Mouse (Mus musculus) lung, postnatal 4 days (tissue): ENCODE data around the gene Cidec.

Experiments
- DNase-seq, 2 experiments: peaks; one replicate each; pipeline ENCODE4 v3.0.0; 2021

The Cidec gene

DNA sequence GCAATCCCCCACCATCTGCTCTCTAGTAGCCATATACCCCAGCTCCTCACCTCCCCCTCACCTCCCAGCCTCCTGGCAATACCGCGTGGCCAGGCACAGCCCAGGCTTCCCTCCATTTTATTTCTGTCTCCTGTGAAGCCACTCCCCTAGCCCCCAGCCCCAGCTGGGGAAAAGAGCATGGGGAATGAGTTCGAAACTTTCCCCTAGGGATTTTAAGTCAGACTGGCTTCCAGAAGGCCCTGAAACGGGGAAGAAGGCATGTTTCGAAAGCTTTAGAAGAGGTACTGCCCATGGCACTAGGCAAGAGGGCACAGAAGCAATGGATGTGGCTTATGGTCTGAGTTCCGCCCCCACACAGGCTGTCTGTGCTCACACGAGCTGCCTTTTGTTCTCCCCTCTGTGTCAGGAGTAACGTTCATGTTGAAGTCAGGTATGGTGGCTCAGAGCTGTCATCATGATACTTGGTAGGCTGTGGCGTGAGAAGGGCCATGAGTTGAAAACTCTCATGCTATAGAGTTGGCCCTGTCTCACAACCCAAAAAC, at the start of gene Cidec:
Cidec (minus strand) TSS at position 97 of the 542 bp plus-strand sequence.
- peak in 1 of 2 experiments; percentile 40 for DNase-seq

DNA sequence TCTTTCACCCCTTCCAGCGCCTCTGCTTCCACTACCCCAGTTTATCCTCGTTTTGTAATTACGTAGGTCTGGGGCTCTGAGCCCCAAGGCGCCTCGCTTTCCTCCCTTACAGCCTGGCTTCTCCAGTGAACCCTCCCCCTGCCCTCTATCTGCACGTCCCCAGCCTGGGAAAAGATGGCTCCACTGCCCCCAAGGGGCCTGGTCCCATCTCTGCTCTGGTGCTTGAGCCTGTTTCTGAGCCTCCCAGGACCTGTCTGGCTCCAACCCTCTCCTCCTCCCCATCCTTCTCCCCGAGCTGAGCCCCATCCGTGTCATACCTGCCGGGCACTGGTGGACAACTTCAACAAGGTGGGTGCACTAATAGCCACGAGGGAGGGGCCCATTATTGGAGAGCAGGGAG, 48.2 kb upstream of the Cidec start:
- DNase-seq: peak; percentile 36 to 37

DNA sequence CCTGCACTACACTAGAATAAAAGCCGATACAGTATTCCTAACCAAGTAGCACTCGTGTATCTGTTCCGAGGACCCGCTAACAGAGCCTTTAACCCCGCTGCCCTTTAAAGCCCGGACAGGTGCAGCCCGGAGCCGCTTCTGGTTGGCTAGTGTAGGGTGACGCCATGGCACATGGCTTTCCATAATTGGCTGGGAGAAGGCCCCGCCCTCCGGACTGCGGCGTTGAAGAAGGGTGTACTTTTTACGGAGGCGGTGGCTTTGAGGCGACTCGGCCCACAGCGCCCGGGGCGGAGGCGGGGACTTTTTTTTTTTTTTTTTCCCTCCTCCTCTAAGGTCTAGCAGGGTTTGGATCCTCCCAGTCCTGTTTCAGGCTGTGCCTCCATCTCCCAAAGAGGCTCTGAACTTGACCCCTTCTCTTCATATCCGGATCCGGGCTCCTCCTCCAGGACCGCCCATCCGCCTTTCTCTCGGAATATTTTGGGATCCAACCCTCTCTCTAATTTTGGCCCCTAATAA, 47.6 kb upstream of the Cidec start, which contains the start of gene Creld1:
Creld1 (plus strand) TSS at position 198 of the 516 bp plus-strand sequence.
- peak; percentile 94 to 96 for DNase-seq

DNA sequence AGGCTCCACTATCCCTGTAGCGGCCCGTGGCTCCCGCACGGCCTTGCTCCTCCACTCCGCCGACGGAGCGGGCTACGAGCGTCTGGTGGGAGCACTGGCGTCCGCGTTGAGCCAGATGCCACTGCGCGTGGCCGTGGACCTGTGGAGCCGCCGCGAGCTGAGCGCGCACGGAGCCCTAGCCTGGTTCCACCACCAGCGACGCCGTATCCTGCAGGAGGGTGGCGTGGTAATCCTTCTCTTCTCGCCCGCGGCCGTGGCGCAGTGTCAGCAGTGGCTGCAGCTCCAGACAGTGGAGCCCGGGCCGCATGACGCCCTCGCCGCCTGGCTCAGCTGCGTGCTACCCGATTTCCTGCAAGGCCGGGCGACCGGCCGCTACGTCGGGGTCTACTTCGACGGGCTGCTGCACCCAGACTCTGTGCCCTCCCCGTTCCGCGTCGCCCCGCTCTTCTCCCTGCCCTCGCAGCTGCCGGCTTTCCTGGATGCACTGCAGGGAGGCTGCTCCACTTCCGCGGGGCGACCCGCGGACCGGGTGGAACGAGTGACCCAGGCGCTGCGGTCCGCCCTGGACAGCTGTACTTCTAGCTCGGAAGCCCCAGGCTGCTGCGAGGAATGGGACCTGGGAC, 47.0 kb upstream of the Cidec start:
- peak; percentile 40 to 53 for DNase-seq

DNA sequence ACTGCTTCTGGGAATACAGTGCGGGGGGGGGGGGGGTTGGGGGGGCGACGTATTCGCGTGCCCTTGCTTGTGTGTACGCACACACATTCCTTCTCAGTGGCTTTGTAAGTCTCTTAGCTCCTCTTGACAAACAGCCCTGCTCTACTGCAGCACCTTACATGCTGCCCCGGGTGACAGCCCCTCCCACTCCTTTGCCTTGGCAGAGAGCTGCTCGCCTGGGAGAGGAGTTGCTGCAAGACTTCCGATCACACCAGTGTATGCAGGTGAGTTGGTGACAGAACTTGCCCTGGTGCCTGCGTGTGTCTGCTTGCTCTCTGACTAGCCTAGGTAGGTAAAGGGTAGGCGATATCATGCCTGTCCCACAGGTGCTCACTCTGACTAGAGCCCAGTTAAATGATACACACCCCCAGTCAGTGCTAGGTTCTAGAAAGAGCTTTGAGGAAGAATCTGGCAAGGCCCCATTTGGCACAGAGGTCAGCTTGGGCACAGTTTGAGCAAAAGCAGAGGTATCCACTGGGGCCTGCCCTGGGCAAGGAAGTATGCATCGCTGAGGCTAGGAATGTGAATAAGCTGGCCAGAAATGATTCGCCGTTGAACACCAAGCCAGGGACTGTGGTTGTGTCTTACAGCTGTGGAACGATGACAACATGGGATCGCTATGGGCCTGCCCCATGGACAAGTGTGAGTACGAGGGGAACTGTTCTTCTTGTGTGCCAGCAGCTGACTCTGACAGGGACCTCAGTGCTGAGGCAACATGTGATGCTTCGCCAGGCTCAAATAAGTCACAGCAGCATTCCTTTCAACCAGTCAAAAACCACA, 45.2 kb upstream of the Cidec start:
- DNase-seq: peak; percentile 45 to 78

DNA sequence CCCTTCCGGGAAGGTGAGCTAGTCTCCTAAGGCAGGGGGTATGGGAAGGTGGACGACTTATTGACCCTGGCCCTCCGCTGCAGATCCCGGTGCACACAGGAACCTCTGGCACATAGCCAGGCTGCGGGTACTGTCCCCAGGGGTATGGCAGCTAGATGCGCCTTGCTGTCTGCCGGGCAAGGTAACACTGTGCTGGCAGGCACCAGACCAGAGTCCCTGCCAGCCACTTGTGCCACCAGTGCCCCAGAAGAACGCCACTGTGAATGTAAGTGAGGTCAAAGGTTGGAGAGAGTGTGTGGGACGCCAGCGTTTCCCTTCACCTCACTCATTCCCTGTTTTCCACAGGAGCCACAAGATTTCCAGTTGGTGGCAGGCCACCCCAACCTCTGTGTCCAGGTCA, 43.3 kb upstream of the Cidec start:
- no peak for DNase-seq

DNA sequence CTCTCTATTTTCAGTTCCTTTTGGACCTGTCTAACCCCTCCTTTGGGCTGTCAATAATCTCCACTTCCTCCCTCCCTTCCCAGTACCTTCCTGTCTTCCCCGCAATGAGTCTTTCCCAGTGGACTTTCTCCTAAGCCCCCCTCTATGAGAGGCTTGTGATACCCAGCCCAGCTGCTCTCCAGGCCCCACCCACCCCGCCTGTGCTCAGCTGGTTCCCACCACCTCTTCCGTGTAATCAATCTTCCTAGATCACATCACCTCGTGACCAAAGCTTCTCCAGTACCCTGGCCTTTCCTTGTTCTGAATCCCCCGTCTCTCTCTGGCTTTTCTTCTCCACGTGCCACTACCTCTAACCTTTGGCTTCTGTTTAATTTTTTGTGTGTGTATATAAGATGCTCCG, 41.8 kb upstream of the Cidec start:
- no peak for DNase-seq

DNA sequence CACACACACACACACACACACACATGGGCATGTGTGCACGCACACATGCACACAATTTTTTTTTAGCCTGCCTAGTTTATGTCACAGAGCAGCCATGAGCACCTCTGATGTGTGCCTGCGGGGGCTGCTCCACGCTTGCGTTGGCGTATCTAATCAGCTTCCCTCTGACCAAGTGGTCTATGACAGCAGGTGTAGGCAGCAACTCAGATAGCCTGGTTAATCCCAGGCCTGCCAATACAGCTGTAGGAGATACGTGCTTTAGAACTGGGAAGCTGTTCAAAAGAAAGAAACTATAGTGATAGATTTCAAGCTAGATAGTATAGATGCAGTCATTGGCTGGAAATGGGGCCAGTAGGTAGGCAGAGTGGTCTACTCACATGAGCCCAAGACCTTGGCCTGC, 38.2 kb upstream of the Cidec start:
- no peak for DNase-seq

DNA sequence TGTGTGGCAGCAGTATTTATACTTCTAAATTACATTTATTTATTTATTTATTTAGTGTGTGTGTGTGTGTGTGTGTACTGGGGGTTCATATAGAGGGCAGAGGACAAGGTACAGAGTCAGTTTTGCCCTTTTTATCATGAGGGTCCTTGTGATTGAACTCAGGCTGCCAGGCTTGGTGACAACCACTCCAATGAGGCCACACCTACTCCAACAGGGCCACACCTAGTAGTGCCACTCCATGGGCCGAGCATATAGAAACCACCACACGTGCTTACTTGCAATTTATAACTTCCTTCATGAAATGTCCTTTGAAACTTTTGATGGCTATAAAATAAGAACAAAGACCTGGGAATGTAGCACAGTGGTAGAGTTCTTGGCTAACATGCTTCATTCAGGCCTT, 37.7 kb upstream of the Cidec start:
- DNase-seq: no peak

DNA sequence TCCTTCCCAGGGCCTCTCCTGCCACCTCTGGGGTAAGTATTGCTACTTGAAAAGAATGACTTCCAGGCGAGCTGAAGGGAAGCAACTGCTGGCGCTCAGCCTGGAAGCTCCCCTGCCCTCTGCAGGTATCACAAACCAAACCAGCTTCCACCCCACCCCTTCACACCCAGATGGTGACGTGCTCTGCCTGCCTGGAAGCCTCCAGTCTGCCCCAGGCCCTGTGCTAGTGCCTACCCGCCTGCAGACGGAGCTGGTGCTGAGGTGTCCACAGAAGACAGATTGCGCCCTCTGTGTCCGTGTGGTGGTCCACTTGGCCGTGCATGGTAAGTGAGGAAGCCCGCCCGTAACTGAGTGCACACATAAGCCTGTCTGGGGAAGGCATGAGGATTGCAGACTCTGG, 36.5 kb upstream of the Cidec start:
- no peak for DNase-seq

DNA sequence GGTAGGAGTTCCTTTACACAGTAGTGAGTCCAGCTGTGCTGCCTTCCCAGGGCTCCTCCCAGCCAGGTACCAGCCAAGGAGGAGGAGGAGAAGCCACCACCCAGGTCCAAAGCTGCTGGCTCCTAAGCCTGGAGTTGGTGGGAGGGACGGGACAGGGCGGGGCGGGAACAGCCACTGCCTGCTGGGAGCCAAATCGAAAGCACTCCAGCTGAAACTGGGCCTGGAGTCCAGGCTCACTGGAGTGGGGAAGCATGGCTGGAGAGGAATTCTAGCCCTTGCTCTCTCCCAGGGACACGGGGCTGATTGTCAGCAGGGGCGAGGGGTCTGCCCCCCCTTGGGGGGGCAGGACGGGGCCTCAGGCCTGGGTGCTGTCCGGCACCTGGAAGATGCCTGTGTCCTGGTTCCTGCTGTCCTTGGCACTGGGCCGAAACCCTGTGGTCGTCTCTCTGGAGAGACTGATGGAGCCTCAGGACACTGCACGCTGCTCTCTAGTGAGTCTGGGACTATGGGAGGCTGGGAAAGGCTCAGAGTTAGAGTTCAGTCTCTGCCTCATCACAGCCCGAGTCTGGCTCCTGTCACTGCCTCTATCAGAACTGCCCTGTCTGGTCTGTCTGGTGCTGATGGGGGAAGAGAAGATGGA, 35.9 kb upstream of the Cidec start, which contains the start of gene Il17rc:
Il17rc (plus strand) TSS at position 131 of the 640 bp plus-strand sequence.
- peak; percentile 71 to 80 for DNase-seq

DNA sequence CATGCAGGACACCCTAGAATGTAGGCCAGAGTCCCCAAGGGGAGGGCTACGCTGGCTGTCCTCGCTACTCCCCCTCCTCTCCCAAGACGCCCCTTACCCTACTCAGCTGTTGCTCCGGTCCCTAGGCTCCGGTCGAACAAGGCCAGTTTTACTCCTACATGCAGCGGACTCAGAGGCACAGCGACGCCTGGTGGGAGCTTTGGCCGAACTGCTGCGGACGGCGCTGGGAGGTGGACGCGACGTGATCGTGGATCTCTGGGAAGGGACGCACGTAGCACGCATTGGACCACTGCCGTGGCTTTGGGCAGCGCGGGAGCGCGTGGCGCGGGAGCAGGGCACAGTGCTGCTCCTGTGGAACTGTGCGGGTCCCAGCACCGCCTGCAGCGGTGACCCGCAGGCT, 33.9 kb upstream of the Cidec start:
- peak; percentile 82 to 87 for DNase-seq

DNA sequence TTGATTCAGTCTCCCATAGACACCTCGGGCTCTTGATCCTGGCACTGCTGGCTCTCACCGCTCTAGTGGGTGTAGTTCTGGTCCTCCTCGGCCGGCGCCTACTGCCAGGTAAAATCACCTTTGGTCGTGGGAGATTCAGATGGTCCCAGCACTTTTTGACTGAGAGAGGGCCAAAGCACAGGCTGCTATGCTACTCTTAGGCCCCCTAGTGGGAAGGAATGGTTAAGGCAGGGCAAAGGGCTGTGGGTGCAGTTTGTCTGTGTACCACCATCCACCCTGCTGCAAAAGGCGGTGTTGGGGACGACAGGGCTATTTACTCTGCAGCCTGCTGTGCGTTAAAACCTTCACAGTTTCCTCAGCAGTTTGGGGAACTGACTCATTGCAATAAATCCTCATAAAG, 33.5 kb upstream of the Cidec start:
- peak; percentile 69 to 85 for DNase-seq

DNA sequence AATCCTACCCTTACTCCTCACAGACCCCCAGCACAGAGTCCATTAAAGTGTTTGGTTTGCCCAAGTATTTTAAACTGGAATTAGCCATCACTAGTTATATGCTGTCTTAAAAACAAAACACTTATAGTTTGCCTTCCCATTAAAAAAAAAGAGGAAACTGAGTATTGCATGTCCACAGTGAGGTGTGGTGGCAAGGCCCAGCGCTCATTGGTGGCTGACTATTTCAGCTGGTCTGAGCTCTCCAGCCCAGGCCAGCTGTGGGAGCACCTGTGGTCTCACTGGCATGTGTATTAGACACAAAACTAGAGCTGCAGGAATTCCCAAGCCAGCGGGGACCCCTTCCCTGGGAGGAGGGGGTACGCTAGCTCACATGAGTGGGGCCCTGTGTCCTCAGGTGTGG, 33.0 kb upstream of the Cidec start:
- no peak for DNase-seq

DNA sequence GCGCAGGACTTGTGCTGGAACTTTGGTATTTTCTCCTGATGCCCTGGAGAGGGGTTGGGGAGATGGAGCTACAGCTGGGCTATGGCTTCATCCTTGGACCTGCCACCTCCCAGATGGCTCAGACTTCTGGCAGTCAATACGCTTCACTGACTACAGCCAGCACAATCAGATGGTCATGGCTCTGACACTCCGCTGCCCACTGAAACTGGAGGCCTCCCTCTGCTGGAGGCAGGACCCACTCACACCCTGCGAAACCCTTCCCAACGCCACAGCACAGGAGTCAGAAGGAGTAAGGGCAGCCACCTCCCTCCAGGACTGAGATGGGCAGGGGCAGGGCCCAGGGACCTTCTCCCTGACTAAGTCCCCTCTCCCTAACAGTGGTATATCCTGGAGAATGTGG, 30.0 kb upstream of the Cidec start:
- peak; percentile 21 to 44 for DNase-seq

DNA sequence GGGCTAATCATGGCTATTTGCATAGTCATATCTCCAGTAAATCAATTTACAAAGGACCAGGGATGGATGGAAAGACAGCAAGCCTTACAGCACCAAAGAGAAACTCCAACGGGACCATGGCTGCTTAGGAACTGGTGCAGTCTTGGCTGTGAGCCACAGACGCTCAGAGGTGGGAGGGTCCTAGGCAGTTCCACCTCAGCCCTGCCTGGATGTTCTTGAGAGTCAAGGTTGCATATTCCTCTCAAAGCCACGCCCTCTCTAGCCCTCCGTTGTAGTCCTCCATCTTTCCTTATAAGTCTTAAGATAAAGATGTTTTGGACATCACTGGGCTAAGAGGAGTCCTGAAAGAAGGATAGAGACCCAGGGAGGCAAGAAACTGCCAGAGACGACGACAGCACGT, 28.5 kb upstream of the Cidec start:
- no peak for DNase-seq

DNA sequence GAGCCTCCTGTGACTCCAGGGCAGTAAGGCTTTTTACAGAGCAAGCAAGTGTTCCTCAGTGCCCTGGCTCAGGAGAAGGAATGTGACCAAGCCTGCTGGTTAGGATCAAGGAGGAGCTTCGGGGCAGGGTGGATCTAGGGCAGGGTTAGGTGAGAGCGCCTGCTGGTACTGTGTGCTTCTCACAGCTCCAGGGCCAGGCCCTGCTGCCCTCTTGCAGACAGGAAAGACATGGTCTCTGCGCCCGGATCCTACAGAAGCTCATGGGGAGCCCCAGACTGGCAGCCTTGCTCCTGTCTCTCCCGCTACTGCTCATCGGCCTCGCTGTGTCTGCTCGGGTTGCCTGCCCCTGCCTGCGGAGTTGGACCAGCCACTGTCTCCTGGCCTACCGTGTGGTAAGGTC, 23.1 kb upstream of the Cidec start:
- peak; percentile 65 to 75 for DNase-seq

DNA sequence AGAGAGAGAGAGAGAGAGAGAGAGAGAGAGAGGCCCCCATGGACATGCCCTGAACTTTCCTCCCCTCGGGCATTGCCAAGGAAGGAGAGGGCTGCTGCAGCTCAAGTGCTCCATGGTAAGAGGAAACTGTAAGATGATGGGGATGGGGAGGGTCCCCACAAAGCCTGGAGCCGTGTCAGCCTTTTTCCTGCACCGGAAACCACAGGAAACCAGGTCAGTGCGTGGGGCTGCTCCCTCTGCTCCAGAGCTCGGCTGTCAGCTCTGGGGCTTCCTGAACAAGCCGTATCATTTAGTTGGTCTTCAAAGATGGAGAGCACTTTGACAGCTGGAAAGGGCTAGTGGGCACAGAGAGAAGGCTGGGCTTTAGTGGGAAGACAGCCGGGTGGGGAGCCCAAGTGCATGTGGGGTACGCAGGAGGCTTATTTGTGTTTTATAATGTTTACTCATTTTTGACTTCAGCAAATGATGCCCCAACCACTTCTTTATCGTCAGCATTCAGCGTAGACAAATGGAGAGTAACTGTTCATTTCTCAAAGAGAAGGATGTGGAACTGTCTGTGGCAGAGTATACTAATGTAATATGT, 22.5 kb upstream of the Cidec start, which contains the start of gene Il17re:
Il17re (plus strand) TSS at position 533 of the 583 bp plus-strand sequence.
- DNase-seq: no peak

DNA sequence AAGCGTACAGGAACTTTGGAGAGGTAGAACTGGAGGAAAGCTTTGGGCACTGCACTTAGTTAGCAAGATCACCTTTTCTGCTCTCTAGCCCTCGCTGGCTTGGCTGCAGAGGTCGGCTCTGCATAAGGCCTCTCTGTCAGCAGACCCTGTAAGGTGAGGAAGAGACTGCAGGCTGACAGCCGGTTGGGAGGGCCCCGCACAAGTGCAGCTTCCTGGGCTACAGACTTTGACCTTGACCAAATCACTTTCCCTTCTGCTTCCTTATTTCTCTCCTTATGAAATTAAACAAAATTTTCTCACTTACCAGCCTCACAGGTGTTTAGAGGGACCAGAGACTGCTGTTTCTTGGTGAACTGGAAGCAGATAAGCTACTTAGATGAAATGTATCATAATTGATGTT, 19.4 kb upstream of the Cidec start:
- DNase-seq: no peak

DNA sequence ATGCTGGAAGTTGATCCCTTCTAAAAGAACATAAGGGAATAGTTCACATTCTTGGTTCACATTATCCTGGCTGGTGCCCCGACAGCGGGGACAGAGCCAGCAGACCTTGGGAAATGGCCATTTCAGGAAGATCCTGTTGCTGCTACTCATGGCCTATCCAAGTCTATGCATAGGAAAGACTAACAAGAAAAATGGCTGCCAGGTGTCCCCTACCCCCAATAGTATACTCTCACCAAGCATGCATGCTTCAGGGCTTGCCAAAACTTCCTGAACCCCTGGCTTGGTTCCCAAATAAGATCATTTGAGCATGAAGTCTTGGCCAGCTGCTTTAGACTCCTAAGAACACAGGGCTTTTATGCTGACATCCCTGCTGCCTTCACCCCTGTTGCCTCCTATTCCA, 16.3 kb upstream of the Cidec start:
- no peak for DNase-seq

DNA sequence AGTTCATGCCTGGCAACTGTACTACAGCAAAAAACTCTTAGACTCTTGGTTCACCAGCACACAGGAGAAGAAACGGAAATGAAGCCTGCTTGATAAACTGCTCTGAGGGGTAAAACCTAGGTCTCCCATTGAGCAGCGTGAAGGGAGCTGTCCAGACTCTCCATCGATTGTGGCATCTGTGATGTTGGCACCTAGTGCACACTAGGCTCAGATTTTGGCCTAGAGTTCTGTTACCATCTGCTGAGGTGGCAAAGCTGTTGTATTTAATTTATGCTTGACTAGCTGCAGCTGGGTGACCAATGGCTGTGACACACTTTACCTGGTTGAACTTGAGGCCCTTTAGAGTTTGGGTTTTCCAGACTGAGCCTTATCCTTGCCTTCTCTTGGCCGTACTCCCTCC, 12.1 kb upstream of the Cidec start:
- no peak for DNase-seq

DNA sequence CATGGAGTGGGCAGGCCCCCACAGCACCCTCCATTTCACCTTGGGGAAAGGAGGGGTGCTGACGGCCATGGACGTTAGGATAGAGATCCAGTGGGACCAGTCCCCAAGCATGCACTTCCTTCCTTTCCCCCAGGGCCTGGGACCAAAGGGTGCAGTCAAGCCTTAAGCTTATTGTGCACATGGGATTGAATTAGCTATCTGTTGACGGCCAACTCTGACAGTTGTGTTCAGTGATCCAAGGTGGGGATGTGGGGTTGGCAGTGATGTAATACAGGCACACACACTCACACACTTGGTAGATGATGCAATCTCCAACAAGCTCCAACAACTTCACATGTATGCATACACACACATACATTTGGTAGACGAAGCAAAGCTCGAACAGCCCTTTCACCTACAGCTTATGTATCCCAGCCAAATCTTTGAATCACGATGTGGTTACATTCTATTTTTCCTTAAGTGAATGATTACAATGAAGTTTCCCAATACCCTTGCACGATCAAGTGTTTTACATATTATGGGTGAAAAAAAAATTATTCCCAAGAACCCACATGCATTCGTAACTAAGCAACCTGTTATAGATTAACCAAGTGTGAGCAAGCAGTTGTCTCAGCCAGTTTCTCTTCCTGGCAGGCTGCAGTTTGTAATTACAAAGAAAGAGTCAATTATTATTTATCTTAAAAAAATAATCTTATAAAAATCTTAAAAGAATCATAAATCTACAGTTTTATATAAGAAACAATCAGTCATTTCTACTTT, 8.8 kb upstream of the Cidec start:
- DNase-seq: no peak
